Mouse (Mus musculus): Measurements from ENCODE around the gene Gm28041. TPM values are rescaled to one million over a fixed set of nuclear protein-coding genes. Genes with fewer than 3 reads are reported as not detected.

Gm28041 gene
- polyA plus RNA-seq, 1 experiment = 0.88 TPM

DNA sequence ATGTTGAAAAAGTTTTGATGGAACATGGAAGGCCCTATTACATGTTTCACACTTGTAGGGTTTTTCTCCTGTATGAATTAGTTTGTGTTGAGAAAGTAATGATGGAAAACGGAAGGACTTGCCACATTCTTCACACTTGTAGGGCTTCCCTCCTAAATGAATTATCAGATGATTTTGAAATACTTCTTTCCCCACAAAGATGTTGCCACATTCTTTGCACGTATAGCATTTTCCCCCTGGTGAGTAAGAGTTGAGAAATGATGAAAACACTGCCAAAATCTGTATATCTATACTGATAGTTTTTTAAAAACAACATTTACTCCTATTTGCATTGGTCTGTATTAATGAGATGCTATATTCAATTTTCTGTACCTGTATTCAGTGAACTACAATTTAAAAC lies 32.1 kb downstream of the Gm28041 start:
- H3K36me3 ChIP-seq (ENCODE audit: control insufficient read depth, insufficient read depth) = peaks cover 4% of the 10 kb centered on the region
- no peak overlapping the region for H3ac ChIP-seq (ENCODE audit: control insufficient read depth, insufficient read length, low read depth)
- TF ChIP-seq CTCF (IDR thresholded peaks at IDR 0.05; ENCODE audit: control insufficient read depth, insufficient read depth, insufficient read length) (no peak), MYOD1 (IDR thresholded peaks at IDR 0.05; ENCODE audit: control insufficient read depth, insufficient read length, low read depth) (no peak), MAX (IDR thresholded peaks at IDR 0.05) (no peak), MYOG (IDR thresholded peaks at IDR 0.05; ENCODE audit: control insufficient read depth, extremely low read depth, insufficient read length) (no peak)
- H3K79me2 ChIP-seq (ENCODE audit: control insufficient read depth, insufficient read depth) = no peaks in the 10 kb centered on the region
- H3K79me3 ChIP-seq (ENCODE audit: low read depth) = no peaks in the 10 kb centered on the region
- H3K4me3 ChIP-seq (ENCODE audit: insufficient read depth, poor library complexity, severe bottlenecking) = no peak overlapping the region
- H3K27me3 ChIP-seq (ENCODE audit: control insufficient read depth, insufficient read depth, insufficient read length) = no peaks in the 10 kb centered on the region

DNA sequence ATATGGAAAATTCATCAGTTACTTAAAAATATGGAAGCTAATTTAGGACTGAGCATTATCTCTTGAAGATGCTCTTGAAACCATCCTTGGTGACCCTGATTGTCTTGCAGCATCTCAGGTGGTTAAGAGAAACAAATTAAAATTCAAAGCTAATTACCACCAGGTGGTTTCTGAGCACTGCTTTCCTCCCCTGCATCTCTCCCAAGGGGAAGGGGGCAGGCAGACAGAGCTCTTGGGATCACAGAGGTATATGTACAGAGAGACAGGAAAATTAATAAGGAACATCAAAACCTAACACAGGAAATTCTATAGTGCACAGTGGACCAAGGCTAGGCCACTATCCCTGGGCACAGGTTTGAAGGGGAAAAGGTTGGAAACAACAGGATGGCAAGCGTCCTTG lies 42.7 kb downstream of the Gm28041 start:
- Histone ChIP-seq H3K79me2 (ENCODE audit: control insufficient read depth, insufficient read depth) (no peaks in the 10 kb centered on the region), H3ac (ENCODE audit: control insufficient read depth, insufficient read length, low read depth) (no peak overlapping the region), H3K27me3 (ENCODE audit: control insufficient read depth, insufficient read depth, insufficient read length) (no peaks in the 10 kb centered on the region), H3K79me3 (ENCODE audit: low read depth) (no peaks in the 10 kb centered on the region), H3K36me3 (ENCODE audit: control insufficient read depth, insufficient read depth) (no peaks in the 10 kb centered on the region), H3K4me3 (ENCODE audit: insufficient read depth, poor library complexity, severe bottlenecking) (peak overlapping the region; percentile 37)
- TF ChIP-seq MAX (IDR thresholded peaks at IDR 0.05) = no peak
- no peak for TF ChIP-seq MYOD1 (IDR thresholded peaks at IDR 0.05; ENCODE audit: control insufficient read depth, insufficient read length, low read depth)
- no peak for TF ChIP-seq MYOG (IDR thresholded peaks at IDR 0.05; ENCODE audit: control insufficient read depth, extremely low read depth, insufficient read length)
- TF ChIP-seq CEBPB (IDR thresholded peaks at IDR 0.05; ENCODE audit: low read depth) = no peak
- TF ChIP-seq CTCF (IDR thresholded peaks at IDR 0.05; ENCODE audit: control insufficient read depth, insufficient read depth, insufficient read length) = no peak
- TF ChIP-seq FOSL1 (IDR thresholded peaks at IDR 0.05; ENCODE audit: insufficient read depth, low read length, poor library complexity, severe bottlenecking) = no peak
- no peak for TF ChIP-seq USF1 (IDR thresholded peaks at IDR 0.05; ENCODE audit: low read depth)

DNA sequence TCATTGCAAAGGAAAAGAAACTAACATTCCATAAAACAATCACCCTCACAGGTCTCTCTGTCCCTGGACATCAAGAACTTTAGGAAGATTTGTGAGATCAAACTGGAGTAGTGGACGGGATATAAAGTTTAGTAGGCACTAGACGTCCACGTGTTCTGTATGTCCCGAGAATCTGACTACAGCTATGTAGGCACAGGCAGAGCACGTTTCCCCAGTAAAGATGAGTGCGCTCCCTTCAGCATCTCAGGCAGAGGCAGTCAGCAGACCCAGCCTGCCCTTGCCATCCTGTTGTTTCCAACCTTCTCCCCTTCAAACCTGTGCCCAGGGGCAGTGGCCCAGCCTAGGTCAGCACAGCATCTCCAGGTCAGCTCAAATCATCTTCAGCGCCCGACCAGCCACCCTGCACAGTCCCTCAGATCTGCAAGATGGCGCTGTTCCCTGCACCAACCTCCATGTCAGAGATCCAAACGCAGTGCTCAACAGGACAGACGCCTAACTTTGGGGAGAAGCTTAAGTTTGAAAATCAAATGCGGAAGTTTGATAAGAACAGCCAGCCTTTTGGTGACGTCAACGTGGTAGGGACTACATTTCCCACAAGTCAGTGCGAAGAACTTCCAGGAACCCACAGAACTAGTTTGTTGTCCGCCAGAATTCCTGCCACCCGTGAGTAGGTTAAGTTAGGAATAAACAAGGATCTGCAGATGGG lies 43.4 kb downstream of the Gm28041 start, which contains the start of gene Zfp595:
Gene Zfp595 (minus strand): TSS at position 552 of the 706 bp plus-strand sequence.
- H3K4me3 ChIP-seq (ENCODE audit: insufficient read depth, poor library complexity, severe bottlenecking) = peak within 1 kb of the TSS; percentile 37
- H3K79me3 ChIP-seq (ENCODE audit: low read depth) = no peaks in the 10 kb centered on the region
- no peaks in the 10 kb centered on the region for H3K79me2 ChIP-seq (ENCODE audit: control insufficient read depth, insufficient read depth)
- TF ChIP-seq USF1 (IDR thresholded peaks at IDR 0.05; ENCODE audit: low read depth) = no peak
- no peak for TF ChIP-seq MAX (IDR thresholded peaks at IDR 0.05)
- no peak for TF ChIP-seq FOSL1 (IDR thresholded peaks at IDR 0.05; ENCODE audit: insufficient read depth, low read length, poor library complexity, severe bottlenecking)
- TF ChIP-seq CTCF (IDR thresholded peaks at IDR 0.05; ENCODE audit: control insufficient read depth, insufficient read depth, insufficient read length) = no peak
- TF ChIP-seq MYOG (IDR thresholded peaks at IDR 0.05; ENCODE audit: control insufficient read depth, extremely low read depth, insufficient read length) = no peak
- no peak for TF ChIP-seq MYOD1 (IDR thresholded peaks at IDR 0.05; ENCODE audit: control insufficient read depth, insufficient read length, low read depth)
- TF ChIP-seq CEBPB (IDR thresholded peaks at IDR 0.05; ENCODE audit: low read depth) = no peak
- H3K36me3 ChIP-seq (ENCODE audit: control insufficient read depth, insufficient read depth) = no peaks in the 10 kb centered on the region
- H3ac ChIP-seq (ENCODE audit: control insufficient read depth, insufficient read length, low read depth) = peak within 1 kb of the TSS; percentile 4
- no peaks in the 10 kb centered on the region for H3K27me3 ChIP-seq (ENCODE audit: control insufficient read depth, insufficient read depth, insufficient read length)

DNA sequence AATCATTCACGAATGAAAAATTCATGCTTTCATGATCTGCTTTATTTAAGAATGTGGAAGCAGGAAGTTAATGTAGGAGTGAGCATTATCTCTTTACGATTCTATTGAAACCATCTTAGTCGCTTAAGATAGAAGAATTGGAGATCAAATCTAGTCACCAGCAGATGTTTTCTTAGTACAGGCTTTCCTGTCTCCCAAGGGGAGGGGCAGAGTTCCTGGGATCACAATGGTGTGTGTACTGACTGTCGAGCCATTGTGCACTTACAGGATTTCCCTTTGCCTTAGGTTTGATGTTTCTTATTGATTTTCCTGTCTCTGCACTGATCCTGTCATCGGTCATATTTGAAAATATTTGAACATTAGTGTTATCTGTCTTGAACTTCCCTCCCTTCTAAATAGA lies 68.8 kb downstream of the Gm28041 start:
- H3K79me2 ChIP-seq (ENCODE audit: control insufficient read depth, insufficient read depth) = no peaks in the 10 kb centered on the region
- H3K36me3 ChIP-seq (ENCODE audit: control insufficient read depth, insufficient read depth) = no peaks in the 10 kb centered on the region
- H3ac ChIP-seq (ENCODE audit: control insufficient read depth, insufficient read length, low read depth) = no peak overlapping the region
- no peak overlapping the region for H3K4me3 ChIP-seq (ENCODE audit: insufficient read depth, poor library complexity, severe bottlenecking)
- no peaks in the 10 kb centered on the region for H3K79me3 ChIP-seq (ENCODE audit: low read depth)
- H3K27me3 ChIP-seq (ENCODE audit: control insufficient read depth, insufficient read depth, insufficient read length) = no peaks in the 10 kb centered on the region
- TF ChIP-seq MAX (IDR thresholded peaks at IDR 0.05) (no peak), FOSL1 (IDR thresholded peaks at IDR 0.05; ENCODE audit: insufficient read depth, low read length, poor library complexity, severe bottlenecking) (no peak), USF1 (IDR thresholded peaks at IDR 0.05; ENCODE audit: low read depth) (no peak), CEBPB (IDR thresholded peaks at IDR 0.05; ENCODE audit: low read depth) (no peak), CTCF (IDR thresholded peaks at IDR 0.05; ENCODE audit: control insufficient read depth, insufficient read depth, insufficient read length) (no peak)

DNA sequence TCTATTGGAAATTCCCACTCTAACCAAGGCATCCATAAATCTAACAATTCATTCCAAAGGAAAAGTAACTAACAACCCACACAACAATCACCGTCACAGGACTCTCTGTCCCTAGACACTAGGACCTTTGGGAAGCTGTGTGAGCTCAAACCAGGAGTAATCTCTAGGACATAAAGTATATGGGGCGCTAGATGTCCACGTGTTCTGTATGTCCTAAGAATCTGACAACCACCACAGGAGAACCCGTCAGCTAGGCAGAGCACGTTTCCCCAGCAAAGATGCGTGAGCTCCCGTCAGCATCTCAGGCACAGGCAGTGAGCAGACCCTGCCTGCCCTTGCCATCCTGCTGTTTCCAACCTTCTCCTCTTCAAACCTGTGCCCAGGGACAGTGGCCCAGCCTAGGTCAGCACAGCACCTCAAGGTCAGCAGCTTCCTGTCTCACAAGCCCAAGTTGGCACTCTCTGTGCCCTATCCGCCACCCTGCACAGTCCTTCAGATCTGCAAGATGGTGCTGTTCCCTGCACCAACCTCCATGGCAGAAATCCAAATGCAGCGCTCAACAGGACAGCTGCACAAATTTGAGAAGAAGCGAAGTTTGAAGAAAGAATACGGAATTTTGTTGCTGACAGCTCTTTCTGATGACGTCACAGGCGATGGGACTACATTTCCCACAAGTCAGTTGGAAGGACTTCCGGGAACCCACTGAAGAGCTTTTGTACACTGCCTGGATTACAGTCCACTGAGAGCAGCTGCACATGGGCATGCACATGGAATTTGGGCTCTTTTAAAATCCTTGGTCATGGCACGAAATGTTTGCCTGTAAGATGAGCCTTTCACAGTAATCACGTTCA lies 69.5 kb downstream of the Gm28041 start, which contains the start of gene Zfp457:
Gene Zfp457 (minus strand): TSS at position 664 of the 851 bp plus-strand sequence.
- no peaks in the 10 kb centered on the region for H3K79me2 ChIP-seq (ENCODE audit: control insufficient read depth, insufficient read depth)
- no peaks in the 10 kb centered on the region for H3K27me3 ChIP-seq (ENCODE audit: control insufficient read depth, insufficient read depth, insufficient read length)
- H3K36me3 ChIP-seq (ENCODE audit: control insufficient read depth, insufficient read depth) = no peaks in the 10 kb centered on the region
- H3K79me3 ChIP-seq (ENCODE audit: low read depth) = no peaks in the 10 kb centered on the region
- peak within 1 kb of the TSS; percentile 42 for H3K4me3 ChIP-seq (ENCODE audit: insufficient read depth, poor library complexity, severe bottlenecking)
- no peak for TF ChIP-seq CTCF (IDR thresholded peaks at IDR 0.05; ENCODE audit: control insufficient read depth, insufficient read depth, insufficient read length)
- no peak for TF ChIP-seq MYOD1 (IDR thresholded peaks at IDR 0.05; ENCODE audit: control insufficient read depth, insufficient read length, low read depth)
- no peak for TF ChIP-seq USF1 (IDR thresholded peaks at IDR 0.05; ENCODE audit: low read depth)
- no peak for TF ChIP-seq MYOG (IDR thresholded peaks at IDR 0.05; ENCODE audit: control insufficient read depth, extremely low read depth, insufficient read length)
- TF ChIP-seq CEBPB (IDR thresholded peaks at IDR 0.05; ENCODE audit: low read depth) = no peak
- no peak for TF ChIP-seq FOSL1 (IDR thresholded peaks at IDR 0.05; ENCODE audit: insufficient read depth, low read length, poor library complexity, severe bottlenecking)
- peak; percentile 39 for TF ChIP-seq MAX (IDR thresholded peaks at IDR 0.05)
- peak within 1 kb of the TSS; percentile 86 for H3ac ChIP-seq (ENCODE audit: control insufficient read depth, insufficient read length, low read depth)

Other genes with a start within 250 kb of the Gm28041 start
- 0.66 TPM for gene Rsl1, start 202.6 kb downstream of the Gm28041 start, polyA plus RNA-seq (2012; fragmentation: generic; extraction: Trizol)
- gene Zfp455, start 181.2 kb downstream of the Gm28041 start, polyA plus RNA-seq (2012; fragmentation: generic; extraction: Trizol) = 0.08 TPM
- gene Zfp458, start 97.3 kb downstream of the Gm28041 start, polyA plus RNA-seq (2012; fragmentation: generic; extraction: Trizol) = 0.32 TPM
- 0.12 TPM for gene Zfp457, start 69.2 kb downstream of the Gm28041 start, polyA plus RNA-seq (2012; fragmentation: generic; extraction: Trizol)
- 0.54 TPM for gene Zfp595, start 43.2 kb downstream of the Gm28041 start, polyA plus RNA-seq (2012; fragmentation: generic; extraction: Trizol)
- 0.90 TPM for gene Gm28044, start 15.2 kb downstream of the Gm28041 start, polyA plus RNA-seq (2012; fragmentation: generic; extraction: Trizol)
- 0.16 TPM for gene Zfp953, start 15.1 kb downstream of the Gm28041 start, polyA plus RNA-seq (2012; fragmentation: generic; extraction: Trizol)
- 0.06 TPM for gene Zfp456, start 77 bp upstream of the Gm28041 start, polyA plus RNA-seq (2012; fragmentation: generic; extraction: Trizol)
- gene Zfp429, start 24.1 kb upstream of the Gm28041 start, polyA plus RNA-seq (2012; fragmentation: generic; extraction: Trizol) = 1.4 TPM
- gene Zfp459, start 45.7 kb upstream of the Gm28041 start, polyA plus RNA-seq (2012; fragmentation: generic; extraction: Trizol) = not detected
- 0.75 TPM for gene Zfp874a, start 75.9 kb upstream of the Gm28041 start, polyA plus RNA-seq (2012; fragmentation: generic; extraction: Trizol)
- gene Zfp874b, start 108.5 kb upstream of the Gm28041 start, polyA plus RNA-seq (2012; fragmentation: generic; extraction: Trizol) = 1.4 TPM
- gene Zfp58, start 124.8 kb upstream of the Gm28041 start, polyA plus RNA-seq (2012; fragmentation: generic; extraction: Trizol) = 1.3 TPM
- not detected for gene Gm26965, start 150.4 kb upstream of the Gm28041 start, polyA plus RNA-seq (2012; fragmentation: generic; extraction: Trizol)
- gene Zfp87, start 150.4 kb upstream of the Gm28041 start, polyA plus RNA-seq (2012; fragmentation: generic; extraction: Trizol) = 13.1 TPM
- 1.1 TPM for gene Zfp748, start 178.1 kb upstream of the Gm28041 start, polyA plus RNA-seq (2012; fragmentation: generic; extraction: Trizol)
- gene Zfp729b, start 234.0 kb upstream of the Gm28041 start, polyA plus RNA-seq (2012; fragmentation: generic; extraction: Trizol) = 0.94 TPM